Mouse (Mus musculus) limb, embryonic 15.5 days (tissue): Measurements from ENCODE around the gene Gpc6. TPM values are rescaled to one million over a fixed set of nuclear protein-coding genes. Genes with fewer than 3 reads are reported as not detected.

Experiments
- ATAC-seq: fragments of 200-750 bp; cut with Nextera tagmentation; 2 replicates; pipeline ENCODE4 v1.8.0; 2017; ENCODE audit warnings: low read depth, moderate TSS enrichment; ENCODE audit not compliant: insufficient number of reproducible peaks, low FRiP score, low TSS enrichment
- H3K27ac ChIP-seq: fragments of 300-500 bp; sonication (generic); 2 replicates; pipeline ENCODE4 v1.5.1; 2015; ENCODE audit warnings: moderate library complexity, mild to moderate bottlenecking, inconsistent platforms
- H3K27me3 ChIP-seq: fragments of 300-500 bp; sonication (generic); 2 replicates; pipeline ENCODE4 v1.6.1; 2015; ENCODE audit warnings: inconsistent platforms
- H3K36me3 ChIP-seq: fragments of 300-500 bp; sonication (generic); 2 replicates; pipeline ENCODE4 v1.6.1; 2015; ENCODE audit warnings: inconsistent platforms
- H3K4me1 ChIP-seq: fragments of 300-500 bp; sonication (generic); 2 replicates; pipeline ENCODE4 v1.6.1; 2015; ENCODE audit warnings: inconsistent platforms
- H3K4me2 ChIP-seq: fragments of 300-500 bp; sonication (generic); 2 replicates; pipeline ENCODE4 v1.6.1; 2015; ENCODE audit warnings: mild to moderate bottlenecking, inconsistent platforms
- H3K4me3 ChIP-seq: fragments of 300-500 bp; sonication (generic); 2 replicates; pipeline ENCODE4 v1.5.1; 2015; ENCODE audit warnings: mild to moderate bottlenecking, inconsistent platforms
- H3K9ac ChIP-seq: fragments of 300-500 bp; sonication (generic); 2 replicates; pipeline ENCODE4 v1.6.1; 2015; ENCODE audit warnings: inconsistent platforms
- H3K9me3 ChIP-seq: fragments of 300-500 bp; sonication (generic); 2 replicates; pipeline ENCODE4 v1.6.1; 2016; ENCODE audit warnings: inconsistent platforms
- WGBS: fragments of 180-500 bp; shearing (Covaris S2); methylation state at CpG from one replicate; pipeline ENCODE4 v1.1.7; 2015; 5-methylcytosine and 5-hydroxymethylcytosine counted together
- polyA plus RNA-seq: library from polyadenylated mRNA; unstranded; fragments of >200 nt; fragmentation: Nextera tagmentation; extraction: Ambion mirVana; gene quantifications from 2 replicates; pipeline ENCODE4 v1.2.1, GENCODE M21; 2015

The Gpc6 gene
- polyA plus RNA-seq, 1 experiment from 2014 or later: 42.5 TPM

GRCm38 (mm10) chr14:117267823-117268601 lies 342.9 kb downstream of the Gpc6 start:
- Histone ChIP-seq H3K36me3 (no peaks in the 10 kb centered on the region), H3K4me2 (no peak overlapping the region), H3K9me3 (no peaks in the 10 kb centered on the region), H3K4me1 (no peaks in the 10 kb centered on the region), H3K9ac (no peak overlapping the region), H3K27ac (no peak overlapping the region), H3K4me3 (no peak overlapping the region), H3K27me3 (no peaks in the 10 kb centered on the region)
- 0 out of 2 replicates have a peak, but pooled peaks have one; percentile 52 for ATAC-seq
- 39% methylated on average over 3 of the region's 3 CpGs for WGBS

GRCm38 (mm10) chr14:117283631-117284030 lies 358.5 kb downstream of the Gpc6 start:
- WGBS: 88% methylated on average over 3 of the region's 3 CpGs
- Histone ChIP-seq H3K9ac (no peak overlapping the region), H3K4me1 (no peaks in the 10 kb centered on the region)

GRCm38 (mm10) chr14:117293746-117294145 lies 368.6 kb downstream of the Gpc6 start:
- H3K36me3 ChIP-seq: no peaks in the 10 kb centered on the region
- H3K27me3 ChIP-seq: no peaks in the 10 kb centered on the region
- no peak overlapping the region for H3K27ac ChIP-seq
- no peak for ATAC-seq
- no peak overlapping the region for H3K4me2 ChIP-seq
- WGBS: 35% methylated on average over 4 of the region's 4 CpGs
- H3K4me3 ChIP-seq: no peak overlapping the region
- peaks cover 3% of the 10 kb centered on the region; the same call in 1 of the 2 replicates for H3K4me1 ChIP-seq
- H3K9ac ChIP-seq: no peak overlapping the region
- H3K9me3 ChIP-seq: no peaks in the 10 kb centered on the region

More at GRCm38 (mm10) chr14:117283631-117284030, 358.5 kb downstream of the Gpc6 start:
- Histone ChIP-seq H3K4me3 (no peak overlapping the region), H3K9me3 (no peaks in the 10 kb centered on the region), H3K27me3 (no peaks in the 10 kb centered on the region), H3K36me3 (no peaks in the 10 kb centered on the region), H3K27ac (no peak overlapping the region), H3K4me2 (no peak overlapping the region)
- no peak for ATAC-seq

- no peaks in the 10 kb centered on the region for H3K27me3 ChIP-seq
- 93% methylated on average over 2 of the region's 2 CpGs for WGBS
- no peak overlapping the region for H3K9ac ChIP-seq
- H3K4me1 ChIP-seq: peaks cover 3% of the 10 kb centered on the region; the same call in 1 of the 2 replicates
- no peaks in the 10 kb centered on the region for H3K9me3 ChIP-seq
- no peak overlapping the region for H3K4me3 ChIP-seq
- no peaks in the 10 kb centered on the region for H3K36me3 ChIP-seq
- H3K27ac ChIP-seq: no peak overlapping the region
- no peak for ATAC-seq
- no peak overlapping the region for H3K4me2 ChIP-seq
These were observed 371.2 kb downstream of the Gpc6 start for GRCm38 (mm10) chr14:117296207-117296838.

- 79% methylated on average over 3 of the region's 3 CpGs for WGBS
- no peaks in the 10 kb centered on the region for H3K36me3 ChIP-seq
- no peaks in the 10 kb centered on the region for H3K4me1 ChIP-seq
These were observed 375.9 kb downstream of the Gpc6 start for GRCm38 (mm10) chr14:117301019-117301418.

GRCm38 (mm10) chr14:117303901-117304722 lies 379.0 kb downstream of the Gpc6 start:
- WGBS: 87% methylated on average over 8 of the region's 8 CpGs

More at GRCm38 (mm10) chr14:117301019-117301418, 375.9 kb downstream of the Gpc6 start:
- no peak overlapping the region for H3K4me2 ChIP-seq
- H3K4me3 ChIP-seq: no peak overlapping the region
- H3K9ac ChIP-seq: no peak overlapping the region
- H3K9me3 ChIP-seq: no peaks in the 10 kb centered on the region
- ATAC-seq: no peak
- H3K27me3 ChIP-seq: no peaks in the 10 kb centered on the region
- no peak overlapping the region for H3K27ac ChIP-seq

GRCm38 (mm10) chr14:117304723-117305010 lies 379.6 kb downstream of the Gpc6 start:
- no peak overlapping the region for H3K27ac ChIP-seq
- WGBS: 81% methylated on average over 2 of the region's 2 CpGs
- H3K4me2 ChIP-seq: no peak overlapping the region
- no peak for ATAC-seq
- no peaks in the 10 kb centered on the region for H3K4me1 ChIP-seq
- H3K9ac ChIP-seq: no peak overlapping the region
- no peaks in the 10 kb centered on the region for H3K27me3 ChIP-seq
- H3K36me3 ChIP-seq: no peaks in the 10 kb centered on the region
- H3K9me3 ChIP-seq: no peaks in the 10 kb centered on the region
- no peak overlapping the region for H3K4me3 ChIP-seq

More at GRCm38 (mm10) chr14:117303901-117304722, 379.0 kb downstream of the Gpc6 start:
- H3K27ac ChIP-seq: no peak overlapping the region
- ATAC-seq: no peak
- H3K27me3 ChIP-seq: no peaks in the 10 kb centered on the region
- H3K36me3 ChIP-seq: no peaks in the 10 kb centered on the region
- H3K9me3 ChIP-seq: no peaks in the 10 kb centered on the region
- no peaks in the 10 kb centered on the region for H3K4me1 ChIP-seq
- H3K4me3 ChIP-seq: no peak overlapping the region
- no peak overlapping the region for H3K9ac ChIP-seq
- no peak overlapping the region for H3K4me2 ChIP-seq

- 83% methylated on average over 3 of the region's 3 CpGs for WGBS
- no peaks in the 10 kb centered on the region for H3K4me1 ChIP-seq
- no peak for ATAC-seq
- H3K9ac ChIP-seq: no peak overlapping the region
- H3K9me3 ChIP-seq: no peaks in the 10 kb centered on the region
- H3K27ac ChIP-seq: no peak overlapping the region
- H3K36me3 ChIP-seq: no peaks in the 10 kb centered on the region
- H3K4me2 ChIP-seq: no peak overlapping the region
- no peaks in the 10 kb centered on the region for H3K27me3 ChIP-seq
- no peak overlapping the region for H3K4me3 ChIP-seq
These were observed 384.9 kb downstream of the Gpc6 start for GRCm38 (mm10) chr14:117309997-117310520.

- 76% methylated on average over 2 of the region's 2 CpGs for WGBS
- Histone ChIP-seq H3K27me3 (no peaks in the 10 kb centered on the region), H3K9ac (no peak overlapping the region), H3K4me2 (no peak overlapping the region), H3K4me3 (no peak overlapping the region), H3K9me3 (no peaks in the 10 kb centered on the region), H3K4me1 (no peaks in the 10 kb centered on the region), H3K27ac (no peak overlapping the region), H3K36me3 (no peaks in the 10 kb centered on the region)
- ATAC-seq: no peak
These were observed 399.1 kb downstream of the Gpc6 start for GRCm38 (mm10) chr14:117324214-117324613.

- H3K4me1 ChIP-seq: no peaks in the 10 kb centered on the region
- 49% methylated on average over 1 of the region's 1 CpGs for WGBS
- H3K27ac ChIP-seq: no peak overlapping the region
- no peak overlapping the region for H3K4me2 ChIP-seq
- no peak overlapping the region for H3K9ac ChIP-seq
- H3K4me3 ChIP-seq: no peak overlapping the region
- no peaks in the 10 kb centered on the region for H3K36me3 ChIP-seq
- no peaks in the 10 kb centered on the region for H3K27me3 ChIP-seq
- no peak for ATAC-seq
- no peaks in the 10 kb centered on the region for H3K9me3 ChIP-seq
These were observed 407.1 kb downstream of the Gpc6 start for GRCm38 (mm10) chr14:117332256-117332655.

- no peak overlapping the region for H3K27ac ChIP-seq
- no peaks in the 10 kb centered on the region for H3K9me3 ChIP-seq
- H3K4me3 ChIP-seq: no peak overlapping the region
- peaks cover 3% of the 10 kb centered on the region; the same call in 1 of the 2 replicates for H3K4me1 ChIP-seq
- no peak overlapping the region for H3K9ac ChIP-seq
- H3K36me3 ChIP-seq: no peaks in the 10 kb centered on the region
- no peak overlapping the region for H3K4me2 ChIP-seq
- WGBS: 57% methylated on average over 1 of the region's 1 CpGs
- H3K27me3 ChIP-seq: no peaks in the 10 kb centered on the region
- ATAC-seq: no peak
These were observed 412.2 kb downstream of the Gpc6 start for GRCm38 (mm10) chr14:117337271-117337670.
